12 mouse cellular contexts compared by ENCODE assay signal in genomic region chr17:29725027-29725620, GRCm38 (mm10).
"Had no signal": no experiment of that assay in that cellular context is flagged by ENCODE, and none has a peak within 500 bp of the region (broad histone marks: within the 10 kb centered on the region; RNA-seq: fewer than 3 reads in every experiment).

No protein-coding gene starts in this region.

- H3K4me1 ChIP-seq: stomach, embryonic 15.5 days had no signal

- H3K4me3 ChIP-seq: limb, embryonic 12.5 days; midbrain, embryonic 12.5 days; myocyte; neural tube, embryonic 12.5 days; stomach, embryonic 15.5 days had no signal

- H3K36me3 ChIP-seq: limb, embryonic 12.5 days; midbrain, embryonic 12.5 days; neural tube, embryonic 12.5 days; stomach, embryonic 15.5 days had no signal

- H3K4me2 ChIP-seq: limb, embryonic 12.5 days; midbrain, embryonic 12.5 days; neural tube, embryonic 12.5 days; stomach, embryonic 15.5 days had no signal

- H3K9ac ChIP-seq: limb, embryonic 12.5 days; liver, embryonic 14.5 days; midbrain, embryonic 12.5 days; neural tube, embryonic 12.5 days; stomach, embryonic 15.5 days had no signal

- DNase-seq: kidney, postnatal 10 days; liver; lung, adult 18-20 months; right cerebral cortex, postnatal 14 days; thymus, adult 2 months; thymus, postnatal 25 days had no signal

- H3K9me3 ChIP-seq: limb, embryonic 12.5 days; midbrain, embryonic 12.5 days; neural tube, embryonic 12.5 days; stomach, embryonic 15.5 days had no signal

- H3K27ac ChIP-seq: limb, embryonic 12.5 days; liver, embryonic 14.5 days; midbrain, embryonic 12.5 days; neural tube, embryonic 12.5 days; stomach, embryonic 15.5 days had no signal

- H3K27me3 ChIP-seq: limb, embryonic 12.5 days; midbrain, embryonic 12.5 days; neural tube, embryonic 12.5 days; stomach, embryonic 15.5 days had no signal
